20 mouse cellular contexts compared by ENCODE assay signal in the genomic region with DNA sequence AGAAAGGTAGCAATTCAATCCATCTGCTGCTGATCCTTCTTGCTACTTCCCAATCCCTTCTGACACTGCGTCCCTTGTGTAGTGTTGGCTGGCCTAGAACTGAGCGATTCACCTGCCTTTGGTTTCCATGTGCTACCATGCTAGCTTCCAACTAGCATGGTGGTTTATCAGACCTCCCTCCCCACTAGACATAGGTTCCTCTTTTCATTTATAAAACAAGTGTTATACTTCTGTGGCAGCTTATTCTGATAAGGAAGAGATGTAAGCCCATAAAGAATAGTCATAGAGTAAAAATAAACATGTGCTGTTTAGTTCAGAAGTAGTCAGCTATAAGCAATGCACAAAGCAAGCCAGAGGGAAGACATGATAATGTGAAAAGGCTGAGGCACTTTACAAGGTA.
"Had no signal": no experiment of that assay in that cellular context is flagged by ENCODE, and none has a peak within 500 bp of the region (broad histone marks: within the 10 kb centered on the region; RNA-seq: fewer than 3 reads in every experiment).

No protein-coding gene starts in this region.

- H3K27ac ChIP-seq: layer of hippocampus, adult 2 months; limb, embryonic 12.5 days; limb, embryonic 15.5 days; liver, embryonic 13.5 days; lung, embryonic 15.5 days; stomach, embryonic 15.5 days had no signal

- DNase-seq: kidney, adult 18-20 months; kidney, adult 9 months; kidney, postnatal 14 days; layer of hippocampus, adult 9-11 months; liver, embryonic 13.5 days; lung, adult 18-20 months; lung, postnatal 10 days; lung, postnatal 36 days; midbrain, embryonic 14.5 days; right cerebral cortex, adult 18-20 months; right cerebral cortex, postnatal 14 days; right cerebral cortex, postnatal 4 days; spleen, adult 18-20 months; thymus, postnatal 25 days had no signal

- H3K9ac ChIP-seq: limb, embryonic 12.5 days; limb, embryonic 15.5 days; liver, embryonic 13.5 days; lung, embryonic 15.5 days; stomach, embryonic 15.5 days had no signal

- H3K27me3 ChIP-seq: limb, embryonic 12.5 days; limb, embryonic 15.5 days; liver, embryonic 13.5 days; lung, embryonic 15.5 days; stomach, embryonic 15.5 days had no signal

- H3K4me3 ChIP-seq: layer of hippocampus, adult 2 months; limb, embryonic 12.5 days; limb, embryonic 15.5 days; liver, embryonic 13.5 days; lung, embryonic 15.5 days; stomach, embryonic 15.5 days had no signal

- H3K4me2 ChIP-seq: limb, embryonic 12.5 days; limb, embryonic 15.5 days; liver, embryonic 13.5 days; lung, embryonic 15.5 days; midbrain, embryonic 11.5 days; stomach, embryonic 15.5 days had no signal

- H3K9me3 ChIP-seq: limb, embryonic 12.5 days; limb, embryonic 15.5 days; liver, embryonic 13.5 days; lung, embryonic 15.5 days; stomach, embryonic 15.5 days had no signal

- H3K36me3 ChIP-seq: stomach, embryonic 15.5 days had no signal

- H3K4me1 ChIP-seq: limb, embryonic 12.5 days; limb, embryonic 15.5 days; lung, embryonic 15.5 days; stomach, embryonic 15.5 days had no signal
